Mouse (Mus musculus) hindbrain, embryonic 10.5 days (tissue): ENCODE data around the gene Rnf185. TPM values are rescaled to one million over a fixed set of nuclear protein-coding genes. Genes with fewer than 3 reads are reported as not detected.

Experiments
- DNase-seq: peaks from one replicate; pipeline ENCODE4 v3.0.0-alpha.2; 2017; ENCODE audit warnings: low spot score
- H3K27ac ChIP-seq: fragments of 300-500 bp; sonication (generic); 2 replicates; pipeline ENCODE4 v1.5.1; 2016; ENCODE audit warnings: mild to moderate bottlenecking, moderate library complexity
- H3K27me3 ChIP-seq: fragments of 300-500 bp; sonication (generic); 2 replicates; pipeline ENCODE4 v1.6.1; 2016; ENCODE audit warnings: mild to moderate bottlenecking; ENCODE audit not compliant: poor library complexity, insufficient read depth, severe bottlenecking
- H3K36me3 ChIP-seq: fragments of 300-500 bp; sonication (generic); 2 replicates; pipeline ENCODE4 v1.6.1; 2016; ENCODE audit warnings: mild to moderate bottlenecking, moderate library complexity
- H3K4me1 ChIP-seq: fragments of 300-500 bp; sonication (generic); replicated peaks from 2 replicates; pipeline ENCODE4 v1.6.1; 2016; ENCODE audit warnings: mild to moderate bottlenecking
- H3K4me3 ChIP-seq: fragments of 300-500 bp; sonication (generic); 2 replicates; pipeline ENCODE4 v1.5.1; 2016; ENCODE audit warnings: mild to moderate bottlenecking, moderate library complexity
- H3K9me3 ChIP-seq: fragments of 300-500 bp; sonication (generic); 2 replicates; pipeline ENCODE4 v1.6.1; 2016; ENCODE audit warnings: mild to moderate bottlenecking, moderate library complexity
- WGBS: fragments of 180-500 bp; shearing (Covaris S2); methylation state at CpG from one replicate; pipeline ENCODE4 v1.1.7; 2016; 5-methylcytosine and 5-hydroxymethylcytosine counted together
- polyA plus RNA-seq: library from polyadenylated mRNA; unstranded; fragments of >200 nt; fragmentation: Nextera tagmentation; extraction: Ambion mirVana; gene quantifications from 2 replicates; pipeline ENCODE4 v1.2.1, GENCODE M21; 2016

Rnf185 gene
- polyA plus RNA-seq, 1 experiment from 2014 or later, result 42.1 TPM

DNA sequence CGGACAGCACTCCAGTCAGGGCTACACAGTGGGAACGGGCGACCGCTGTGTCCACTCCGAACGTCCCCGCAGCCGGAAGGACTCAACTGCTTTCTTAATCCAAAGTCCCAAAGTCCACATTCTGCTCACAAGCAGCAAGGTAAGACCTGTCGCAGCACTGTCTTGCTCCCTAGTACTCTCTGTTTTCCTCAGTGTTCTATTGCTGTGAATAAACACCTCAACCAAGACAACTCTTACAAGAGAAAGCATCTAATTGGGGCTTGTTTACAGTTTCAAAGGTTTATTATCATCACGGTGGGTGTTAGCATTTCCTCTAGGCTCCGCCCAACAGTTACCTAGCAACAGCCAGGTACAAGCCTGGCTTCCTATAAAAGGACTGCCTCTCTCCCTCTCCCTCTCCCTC is 19.3 kb upstream of the Rnf185 start:
- H3K27ac ChIP-seq, result no peak overlapping the region
- no peak for DNase-seq
- 26% methylated on average over 11 of the region's 11 CpGs for WGBS

DNA sequence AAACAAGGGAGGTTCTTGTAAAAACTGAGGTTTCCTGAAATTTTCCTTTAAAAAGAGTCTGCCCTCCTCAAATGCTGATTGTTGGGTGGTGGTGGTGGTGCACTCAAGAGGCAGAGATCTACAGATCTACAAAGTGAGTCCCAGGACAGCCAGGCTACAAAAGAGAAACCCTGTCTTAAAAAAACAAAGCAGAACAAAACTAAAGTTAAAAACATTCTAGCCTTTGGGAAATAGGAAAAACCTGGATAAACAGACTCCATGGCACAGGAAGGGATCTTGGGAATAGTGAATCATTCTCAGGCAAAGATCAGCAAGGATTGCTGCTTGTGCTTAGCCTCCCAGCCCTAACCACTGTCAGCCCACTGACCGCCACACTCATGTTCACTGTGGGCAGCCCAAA is 10.7 kb upstream of the Rnf185 start:
- DNase-seq, result no peak
- Histone ChIP-seq H3K4me3 (no peak overlapping the region), H3K27ac (no peak overlapping the region), H3K9me3 (no peaks in the 10 kb centered on the region), H3K36me3 (no peaks in the 10 kb centered on the region), H3K27me3 (no peaks in the 10 kb centered on the region), H3K4me1 (no peaks in the 10 kb centered on the region)
- 91% methylated on average over 1 of the region's 1 CpGs for WGBS

More for the DNA sequence above, 19.3 kb upstream of the Rnf185 start:
- H3K36me3 ChIP-seq, result no peaks in the 10 kb centered on the region
- no peaks in the 10 kb centered on the region for H3K9me3 ChIP-seq
- H3K4me3 ChIP-seq, result no peak overlapping the region
- H3K27me3 ChIP-seq, result no peaks in the 10 kb centered on the region; the same call in 1 of the 2 replicates
- H3K4me1 ChIP-seq, result no peaks in the 10 kb centered on the region

GRCm38 (mm10) chr11:3459105-3459468 is 6.9 kb upstream of the Rnf185 start:
- Histone ChIP-seq H3K27me3 (no peaks in the 10 kb centered on the region), H3K4me1 (no peaks in the 10 kb centered on the region), H3K36me3 (peaks cover 29% of the 10 kb centered on the region), H3K4me3 (no peak overlapping the region), H3K27ac (no peak overlapping the region), H3K9me3 (no peaks in the 10 kb centered on the region)
- no peak for DNase-seq
- 86% methylated on average over 2 of the region's 2 CpGs for WGBS

DNA sequence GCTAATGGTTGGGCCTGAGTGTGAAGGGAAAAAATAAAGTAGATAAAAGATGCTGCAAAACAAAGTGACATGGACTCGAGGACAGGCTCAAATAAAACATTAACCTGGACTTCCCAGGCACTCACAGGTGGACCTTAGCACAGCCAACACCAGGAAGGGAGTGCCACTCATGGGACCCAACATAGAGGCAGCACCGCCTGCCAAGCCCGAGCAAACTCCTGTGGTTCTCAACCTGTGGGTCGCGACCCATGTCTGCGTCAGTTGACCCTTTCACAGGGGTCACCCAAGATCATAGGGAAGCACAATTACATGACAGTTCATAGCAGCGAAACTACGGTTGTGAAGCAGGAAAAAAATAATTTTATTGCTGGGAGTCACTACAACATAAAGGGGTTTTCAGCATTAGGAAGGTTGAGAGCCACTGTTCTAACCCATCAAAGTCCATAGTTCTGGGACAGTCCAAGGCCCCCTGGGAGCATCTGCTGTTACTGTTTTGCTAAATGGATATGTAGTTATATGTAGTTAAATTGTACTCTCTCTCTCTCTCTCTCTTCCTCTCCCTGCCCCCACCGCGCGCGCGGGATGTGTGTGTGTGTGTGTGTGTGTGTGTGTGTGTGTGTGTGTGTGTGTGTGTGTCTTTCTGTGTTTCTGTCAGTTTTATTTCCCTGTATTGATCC is 6.4 kb upstream of the Rnf185 start:
- WGBS, result 75% methylated on average over 13 of the region's 13 CpGs
- no peak for DNase-seq
- H3K4me1 ChIP-seq, result peaks cover under 1% of the 10 kb centered on the region
- peaks cover 33% of the 10 kb centered on the region for H3K36me3 ChIP-seq
- H3K27me3 ChIP-seq, result no peaks in the 10 kb centered on the region
- no peaks in the 10 kb centered on the region for H3K9me3 ChIP-seq
- H3K27ac ChIP-seq, result no peak overlapping the region
- H3K4me3 ChIP-seq, result no peak overlapping the region

- Histone ChIP-seq H3K27me3 (no peaks in the 10 kb centered on the region), H3K9me3 (no peaks in the 10 kb centered on the region), H3K36me3 (peaks cover 33% of the 10 kb centered on the region), H3K4me1 (peaks cover 15% of the 10 kb centered on the region), H3K27ac (no peak overlapping the region), H3K4me3 (no peak overlapping the region)
- DNase-seq, result peak; percentile 70
- WGBS, result 32% methylated on average over 1 of the region's 1 CpGs
These were observed 4.2 kb upstream of the Rnf185 start for GRCm38 (mm10) chr11:3456354-3456753.

DNA sequence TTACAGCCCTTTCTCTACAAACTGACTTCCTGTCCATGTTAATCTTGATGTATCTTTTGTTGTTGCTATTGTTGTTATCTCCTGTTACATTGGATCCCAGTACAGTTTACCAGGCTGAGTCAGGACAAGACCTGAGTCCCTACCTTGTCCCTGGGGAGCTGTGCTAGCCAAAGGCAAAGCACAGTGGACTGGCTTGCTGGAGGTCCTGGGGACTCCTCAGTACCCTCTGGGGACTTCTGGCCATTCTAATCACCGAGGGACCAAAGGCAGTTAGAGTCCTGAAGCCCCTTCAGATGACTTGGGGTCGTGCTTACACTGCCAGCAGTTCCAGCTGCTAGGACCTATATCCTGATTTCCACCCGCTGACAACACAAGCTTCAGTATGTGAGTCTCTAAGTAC is 2.3 kb upstream of the Rnf185 start:
- Histone ChIP-seq H3K27me3 (no peaks in the 10 kb centered on the region), H3K36me3 (peaks cover 33% of the 10 kb centered on the region), H3K9me3 (no peaks in the 10 kb centered on the region), H3K4me3 (no peak overlapping the region), H3K4me1 (peaks cover 25% of the 10 kb centered on the region), H3K27ac (no peak overlapping the region)
- WGBS, result 83% methylated on average over 3 of the region's 3 CpGs
- no peak for DNase-seq

GRCm38 (mm10) chr11:3453467-3453866 is 1.3 kb upstream of the Rnf185 start:
- 81% methylated on average over 6 of the region's 6 CpGs for WGBS
- Histone ChIP-seq H3K4me1 (peaks cover 25% of the 10 kb centered on the region), H3K4me3 (peak overlapping the region; percentile 88), H3K9me3 (no peaks in the 10 kb centered on the region), H3K36me3 (peaks cover 33% of the 10 kb centered on the region), H3K27me3 (no peaks in the 10 kb centered on the region), H3K27ac (no peak overlapping the region)
- no peak for DNase-seq

DNA sequence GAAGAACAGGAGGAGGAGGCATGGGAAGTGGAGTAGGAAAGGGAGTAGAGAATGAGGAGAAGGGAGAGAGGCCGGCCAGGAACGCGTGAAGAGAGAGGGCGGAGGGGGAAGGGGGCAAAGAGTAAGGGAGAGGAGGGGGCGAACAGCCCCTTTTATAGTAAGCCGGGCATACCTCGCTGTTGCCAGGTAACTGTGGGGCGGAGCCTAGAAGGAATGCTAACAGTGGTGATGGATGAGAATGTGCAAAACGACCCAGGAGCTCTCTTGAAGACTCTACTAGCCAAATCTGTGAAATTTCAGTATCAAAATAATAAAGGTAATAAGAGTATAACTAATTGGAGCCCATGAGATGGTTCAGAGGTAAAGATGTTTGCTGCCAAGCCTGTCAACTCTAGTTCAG is 606 bp upstream of the Rnf185 start:
- Histone ChIP-seq H3K9me3 (no peaks in the 10 kb centered on the region), H3K4me1 (peaks cover 25% of the 10 kb centered on the region), H3K4me3 (peak overlapping the region; percentile 88), H3K36me3 (peaks cover 33% of the 10 kb centered on the region), H3K27me3 (no peaks in the 10 kb centered on the region), H3K27ac (peak overlapping the region; percentile 91)
- WGBS, result 1% methylated on average over 9 of the region's 9 CpGs
- peak; percentile 56 for DNase-seq

- H3K27ac ChIP-seq, result peak overlapping the region; percentile 91
- H3K9me3 ChIP-seq, result no peaks in the 10 kb centered on the region
- H3K36me3 ChIP-seq, result peaks cover 24% of the 10 kb centered on the region
- H3K4me3 ChIP-seq, result peak overlapping the region; percentile 88
- peak; percentile 53 for DNase-seq
- peaks cover 25% of the 10 kb centered on the region for H3K4me1 ChIP-seq
- 2% methylated on average over 20 of the region's 20 CpGs for WGBS
- no peaks in the 10 kb centered on the region for H3K27me3 ChIP-seq
These were observed 431 bp downstream of the Rnf185 start for GRCm38 (mm10) chr11:3451701-3452163.

GRCm38 (mm10) chr11:3444875-3445274 is 7.3 kb downstream of the Rnf185 start:
- no peak overlapping the region for H3K27ac ChIP-seq
- DNase-seq, result no peak
- no peaks in the 10 kb centered on the region for H3K36me3 ChIP-seq
- H3K9me3 ChIP-seq, result no peaks in the 10 kb centered on the region
- no peaks in the 10 kb centered on the region for H3K4me1 ChIP-seq
- 92% methylated on average over 8 of the region's 8 CpGs for WGBS
- H3K27me3 ChIP-seq, result no peaks in the 10 kb centered on the region
- H3K4me3 ChIP-seq, result no peak overlapping the region

- DNase-seq, result no peak
- no peak overlapping the region for H3K4me3 ChIP-seq
- WGBS, result 93% methylated on average over 2 of the region's 2 CpGs
- H3K27ac ChIP-seq, result no peak overlapping the region
- no peaks in the 10 kb centered on the region for H3K36me3 ChIP-seq
- H3K9me3 ChIP-seq, result no peaks in the 10 kb centered on the region
- H3K27me3 ChIP-seq, result no peaks in the 10 kb centered on the region
- H3K4me1 ChIP-seq, result no peaks in the 10 kb centered on the region
These were observed 9.1 kb downstream of the Rnf185 start for GRCm38 (mm10) chr11:3443091-3443490.

DNA sequence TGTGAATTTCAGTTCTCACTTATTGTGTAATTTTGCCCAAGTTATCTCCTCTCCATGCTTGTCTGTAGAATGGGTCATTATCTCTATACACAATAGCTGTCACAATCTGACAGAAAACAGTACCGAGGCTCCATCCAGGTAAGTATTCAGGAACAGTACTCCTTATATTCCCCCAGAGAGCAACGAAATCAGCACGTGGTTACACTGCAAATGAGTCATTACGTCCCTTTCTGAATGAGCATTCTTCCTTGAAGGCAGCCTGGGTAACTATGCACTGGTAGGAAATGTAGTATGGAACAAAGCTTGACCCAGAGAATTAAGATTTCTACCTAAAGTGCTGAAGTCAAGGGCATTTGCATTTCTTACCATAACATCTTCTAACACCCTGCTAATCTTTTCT is 9.5 kb downstream of the Rnf185 start:
- H3K9me3 ChIP-seq, result no peaks in the 10 kb centered on the region
- H3K27ac ChIP-seq, result no peak overlapping the region
- H3K4me1 ChIP-seq, result no peaks in the 10 kb centered on the region
- no peaks in the 10 kb centered on the region for H3K27me3 ChIP-seq
- no peaks in the 10 kb centered on the region for H3K36me3 ChIP-seq
- DNase-seq, result no peak
- 81% methylated on average over 4 of the region's 4 CpGs for WGBS
- no peak overlapping the region for H3K4me3 ChIP-seq

GRCm38 (mm10) chr11:3441696-3442443 is 10.3 kb downstream of the Rnf185 start:
- Histone ChIP-seq H3K36me3 (no peaks in the 10 kb centered on the region), H3K27me3 (no peaks in the 10 kb centered on the region), H3K9me3 (no peaks in the 10 kb centered on the region), H3K4me1 (no peaks in the 10 kb centered on the region), H3K4me3 (no peak overlapping the region), H3K27ac (no peak overlapping the region)
- no peak for DNase-seq
